Mouse (Mus musculus): ENCODE measurements around the gene Rpl21.

Gene Rpl21

DNA sequence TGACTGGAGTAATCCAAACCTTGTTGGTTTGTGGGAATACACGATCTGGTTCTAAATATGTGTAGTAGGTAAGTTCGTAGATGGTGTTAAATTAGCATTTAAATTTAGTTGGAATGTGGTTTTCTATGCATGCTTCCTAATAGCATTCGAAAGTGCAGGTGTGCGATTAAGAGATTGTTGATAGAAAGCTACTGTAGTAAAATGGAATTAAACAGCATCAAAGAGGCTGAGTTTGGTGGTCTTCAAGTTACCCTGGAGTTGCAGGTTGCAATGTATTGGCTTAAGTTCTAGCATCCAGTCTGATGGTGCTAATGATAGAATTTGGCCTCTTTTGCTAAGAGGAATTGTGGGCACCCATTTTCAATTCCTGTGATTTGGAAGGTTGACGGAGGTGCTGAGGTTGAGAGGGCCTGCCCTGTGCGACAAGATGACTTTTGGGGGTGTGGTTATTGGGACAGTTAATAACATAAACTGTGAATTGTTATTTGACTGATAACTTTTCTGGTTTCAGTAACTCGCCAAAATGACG is 1.0 kb downstream of the Rpl21 start:
- DNase-seq (ENCODE audit: extremely low read depth, low read depth): no peak

DNA sequence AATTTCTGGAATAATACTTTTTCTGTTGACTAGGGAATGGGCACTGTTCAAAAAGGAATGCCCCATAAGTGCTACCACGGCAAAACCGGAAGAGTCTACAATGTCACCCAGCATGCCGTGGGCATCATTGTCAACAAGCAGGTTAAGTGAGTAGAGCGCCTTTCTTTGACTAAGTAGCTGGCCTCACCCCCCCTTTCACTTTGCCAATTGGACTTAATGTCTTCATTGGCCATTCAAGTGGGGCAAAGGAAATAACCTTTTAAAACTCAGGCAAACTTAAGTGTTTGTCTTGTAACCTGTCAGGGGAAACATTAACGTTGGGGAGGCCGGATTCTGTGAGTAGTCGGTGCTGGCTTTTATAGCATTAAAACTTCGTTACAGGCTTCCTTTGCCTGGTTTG is 2.3 kb downstream of the Rpl21 start:
- DNase-seq (ENCODE audit: extremely low read depth, low read depth): no peak

DNA sequence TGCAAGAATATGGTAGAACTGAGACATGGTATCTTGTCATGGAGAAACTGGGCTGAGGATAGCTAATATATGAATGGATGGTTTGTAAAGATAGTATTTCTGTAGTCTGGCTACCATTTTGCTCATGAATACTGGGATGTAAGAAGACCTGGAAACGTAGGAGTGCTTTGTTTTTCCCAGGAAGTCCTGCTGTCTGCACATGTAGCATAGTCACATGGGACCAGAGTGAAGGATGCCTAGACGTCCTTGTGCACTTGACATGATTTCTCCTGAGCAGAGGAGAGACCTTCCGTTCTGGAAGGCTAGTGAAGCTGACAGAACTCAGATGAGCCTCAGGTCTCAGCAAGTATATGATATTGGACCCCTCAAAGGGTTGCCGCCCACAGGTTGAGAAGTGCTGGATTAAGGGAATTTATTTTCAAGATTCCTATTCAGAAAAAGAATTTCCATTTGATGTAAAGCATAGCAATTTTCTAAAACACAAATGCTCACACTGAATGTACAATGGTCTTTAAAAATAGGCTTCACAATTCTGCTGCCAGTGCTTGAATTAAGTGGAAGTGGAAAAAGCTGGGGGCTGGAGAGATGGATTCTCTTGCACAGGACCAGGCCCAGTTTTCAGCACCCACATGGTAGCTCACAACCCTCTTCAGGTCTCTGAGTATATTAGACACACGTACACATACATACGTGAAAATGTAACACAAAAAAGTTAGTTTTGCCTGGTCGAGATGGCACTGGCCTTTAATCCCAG is 5.5 kb downstream of the Rpl21 start:
- no peak for DNase-seq (ENCODE audit: extremely low read depth, low read depth)

DNA sequence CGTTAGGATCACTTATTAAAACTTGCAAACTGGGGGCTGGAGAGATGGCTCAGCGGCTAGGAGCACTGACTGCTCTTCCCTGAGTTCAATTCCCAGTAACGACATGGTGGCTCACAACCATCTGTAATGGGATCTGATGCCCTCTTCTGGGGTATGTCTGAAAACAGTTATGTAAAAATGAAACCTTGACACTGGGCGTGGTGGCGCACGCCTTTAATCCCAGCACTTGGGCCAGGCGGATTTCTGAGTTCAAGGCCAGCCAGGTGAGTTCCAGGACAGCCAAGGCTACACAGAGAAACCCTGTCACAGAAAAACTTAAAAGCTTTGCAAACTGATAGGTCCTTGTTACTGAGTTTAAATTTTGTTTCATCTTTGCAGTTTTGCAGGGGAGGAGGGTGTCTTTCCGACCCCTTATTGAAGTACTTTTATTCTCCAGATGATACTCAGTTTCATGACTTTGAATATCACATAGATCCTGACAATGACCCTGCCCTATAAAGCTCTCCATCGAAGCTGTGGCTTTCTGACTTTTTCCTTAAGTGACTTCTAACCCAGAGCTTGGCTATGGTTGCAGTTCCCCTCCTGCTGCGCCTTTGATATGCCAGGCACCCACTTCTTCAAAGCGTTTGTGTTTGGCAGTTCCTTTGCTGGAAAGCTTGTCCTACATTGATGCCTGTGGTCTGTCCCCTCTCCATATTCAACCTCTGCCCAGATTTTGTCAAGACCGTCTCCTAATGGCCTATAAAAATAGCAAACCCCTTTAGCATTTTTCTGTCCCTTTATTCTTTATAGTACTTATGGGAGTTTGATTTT is 6.4 kb downstream of the Rpl21 start:
- DNase-seq (ENCODE audit: extremely low read depth, low read depth): no peak

DNA sequence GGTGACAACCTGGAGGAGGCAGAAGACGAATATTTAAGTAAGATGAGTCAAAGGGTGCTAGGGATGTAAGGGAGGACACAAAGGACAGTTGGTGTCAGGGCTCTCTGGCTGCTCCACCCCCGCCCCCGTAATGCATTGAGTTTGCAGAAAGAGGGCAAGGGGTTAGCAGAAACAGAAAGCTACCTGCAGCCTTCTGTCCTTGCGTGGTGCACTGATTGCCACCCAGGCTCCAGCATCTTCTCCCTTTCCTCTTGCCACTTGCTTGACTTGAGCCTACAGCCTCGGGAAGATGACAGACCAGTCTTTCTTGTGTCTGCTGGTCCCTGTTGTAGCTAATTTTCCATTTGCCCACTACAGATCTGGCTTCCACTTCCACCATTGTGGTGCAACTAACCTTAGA is 7.1 kb downstream of the Rpl21 start:
- no peak for DNase-seq (ENCODE audit: extremely low read depth, low read depth)

DNA sequence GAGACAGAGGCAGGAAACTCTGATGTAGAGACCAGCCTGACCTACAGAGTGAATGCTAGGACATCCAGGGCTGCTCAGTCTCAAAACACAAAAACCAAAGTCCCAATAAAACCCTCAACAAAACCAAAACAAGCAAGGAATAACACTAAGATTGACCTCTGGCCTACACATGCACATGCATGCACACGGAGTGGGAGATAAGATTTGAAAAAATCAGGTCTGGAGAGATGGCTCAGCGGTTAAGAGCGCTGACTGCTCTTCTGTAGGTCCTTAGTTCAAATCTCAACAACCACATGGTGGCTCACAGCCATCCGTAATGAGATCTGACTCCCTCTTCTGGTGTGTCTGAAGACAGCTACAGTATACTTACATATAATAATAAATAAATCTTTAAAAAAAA is 7.7 kb downstream of the Rpl21 start:
- no peak for DNase-seq (ENCODE audit: extremely low read depth, low read depth)

DNA sequence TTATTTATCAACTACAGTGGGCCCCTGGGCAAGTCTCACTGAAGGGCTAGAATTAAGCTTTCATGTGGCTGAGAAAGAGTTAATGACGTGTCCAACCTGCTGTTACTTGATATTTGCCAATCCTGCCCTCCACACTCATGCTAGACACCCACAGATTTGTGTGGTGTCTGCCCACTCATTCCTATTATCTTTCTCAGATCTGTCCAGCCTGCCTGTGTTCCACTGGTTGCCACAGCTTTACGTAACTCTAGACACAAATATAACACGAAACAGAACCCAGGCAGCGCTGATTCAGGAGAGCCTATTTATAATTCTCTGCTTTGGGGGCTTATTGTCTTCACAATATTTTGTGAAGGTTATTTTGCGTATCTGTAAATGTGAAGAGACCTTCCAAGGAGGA is 8.6 kb downstream of the Rpl21 start:
- no peak for DNase-seq (ENCODE audit: extremely low read depth, low read depth)

DNA sequence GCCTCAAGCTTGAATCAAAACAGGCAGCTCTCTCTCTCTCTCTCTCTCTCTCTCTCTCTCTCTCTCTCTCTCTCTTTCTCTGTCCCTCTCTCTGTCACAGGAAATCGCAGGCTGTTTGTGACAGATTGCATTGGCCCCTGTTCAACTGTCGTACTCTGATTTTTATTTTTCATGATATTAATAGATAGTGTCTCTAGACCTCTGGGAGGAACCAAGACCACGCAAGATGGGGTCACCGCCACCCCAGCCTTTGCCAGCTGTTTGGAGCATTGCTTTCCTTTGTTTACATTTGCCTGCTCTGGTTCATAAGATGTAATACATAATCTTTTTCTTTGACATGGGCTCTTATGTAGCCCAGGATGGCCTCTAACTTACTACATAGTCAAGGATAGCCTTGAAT is 9.3 kb downstream of the Rpl21 start:
- no peak for DNase-seq (ENCODE audit: extremely low read depth, low read depth)

DNA sequence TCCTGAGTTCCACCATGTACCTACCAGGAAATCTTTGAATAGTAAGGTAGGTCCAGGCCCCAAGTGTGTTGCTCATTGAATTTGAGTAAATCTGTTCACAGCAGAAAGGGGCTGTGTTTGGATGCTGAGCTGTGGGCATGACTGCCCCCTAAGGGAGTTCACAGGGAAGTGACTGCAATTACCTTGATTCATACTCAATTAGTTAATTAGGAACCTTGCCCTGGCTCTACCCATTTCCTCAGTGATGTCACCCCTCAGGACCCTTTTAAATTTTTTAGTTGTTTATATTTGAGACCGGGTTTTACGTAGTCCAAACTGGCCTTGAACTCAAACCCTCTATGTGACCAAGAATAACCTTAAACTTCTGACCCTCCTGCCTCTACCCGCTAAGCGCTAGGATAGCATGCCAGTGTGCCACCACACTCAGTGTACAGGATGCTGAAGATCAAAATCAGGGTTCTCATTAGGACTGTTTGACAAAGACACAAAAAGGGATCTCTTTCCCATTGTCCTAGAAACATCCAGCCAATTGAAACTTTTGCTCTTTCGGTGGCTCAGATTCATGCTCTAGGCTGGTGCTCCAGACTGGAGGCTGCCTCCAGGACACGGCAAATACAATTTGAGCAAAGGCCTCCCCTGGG is 11.7 kb downstream of the Rpl21 start:
- DNase-seq (ENCODE audit: extremely low read depth, low read depth): no peak

DNA sequence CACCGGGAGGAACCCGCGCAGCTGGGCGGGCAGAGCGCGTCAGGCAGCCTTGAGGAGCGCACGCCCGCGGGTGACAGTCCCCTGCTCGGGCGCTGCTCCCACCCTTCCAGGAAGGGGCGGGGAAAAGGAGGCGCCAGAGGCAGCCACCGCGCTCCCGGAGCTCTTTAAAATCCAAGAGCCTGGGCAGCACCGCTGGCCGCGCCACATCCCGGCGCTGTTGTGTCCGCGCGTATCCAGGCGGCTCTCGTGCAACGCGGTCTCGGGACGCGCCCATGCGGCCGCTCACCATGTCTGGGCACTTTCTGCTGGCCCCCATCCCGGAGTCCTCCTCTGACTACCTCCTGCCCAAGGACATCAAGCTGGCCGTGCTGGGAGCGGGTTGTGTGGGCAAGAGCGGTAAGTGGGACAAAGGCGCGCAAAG is 12.3 kb downstream of the Rpl21 start, which contains the start of gene Rasl11a:
Rasl11a (plus strand) TSS at position 127 of the 421 bp plus-strand sequence.
- no peak for DNase-seq (ENCODE audit: extremely low read depth, low read depth)

DNA sequence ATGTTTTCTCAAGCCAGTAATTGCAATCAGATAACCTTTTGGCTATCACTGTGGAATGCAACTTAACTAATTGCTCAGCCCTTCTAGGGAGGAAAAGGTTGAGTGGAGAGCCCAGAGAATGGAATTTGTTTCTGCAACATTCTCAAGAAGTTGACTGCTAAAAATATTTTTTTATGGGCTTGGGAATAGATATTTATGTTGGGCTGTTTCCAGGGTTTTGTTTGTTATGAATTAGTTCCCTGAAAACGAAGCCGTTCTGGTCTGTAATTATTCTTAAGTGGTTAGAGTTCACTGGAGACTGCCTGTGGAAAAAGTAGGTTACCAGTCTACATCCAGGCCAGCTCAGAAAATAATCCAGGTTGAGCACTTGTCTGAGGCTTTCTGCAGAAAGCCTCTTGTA is 13.8 kb downstream of the Rpl21 start:
- no peak for DNase-seq (ENCODE audit: extremely low read depth, low read depth)

DNA sequence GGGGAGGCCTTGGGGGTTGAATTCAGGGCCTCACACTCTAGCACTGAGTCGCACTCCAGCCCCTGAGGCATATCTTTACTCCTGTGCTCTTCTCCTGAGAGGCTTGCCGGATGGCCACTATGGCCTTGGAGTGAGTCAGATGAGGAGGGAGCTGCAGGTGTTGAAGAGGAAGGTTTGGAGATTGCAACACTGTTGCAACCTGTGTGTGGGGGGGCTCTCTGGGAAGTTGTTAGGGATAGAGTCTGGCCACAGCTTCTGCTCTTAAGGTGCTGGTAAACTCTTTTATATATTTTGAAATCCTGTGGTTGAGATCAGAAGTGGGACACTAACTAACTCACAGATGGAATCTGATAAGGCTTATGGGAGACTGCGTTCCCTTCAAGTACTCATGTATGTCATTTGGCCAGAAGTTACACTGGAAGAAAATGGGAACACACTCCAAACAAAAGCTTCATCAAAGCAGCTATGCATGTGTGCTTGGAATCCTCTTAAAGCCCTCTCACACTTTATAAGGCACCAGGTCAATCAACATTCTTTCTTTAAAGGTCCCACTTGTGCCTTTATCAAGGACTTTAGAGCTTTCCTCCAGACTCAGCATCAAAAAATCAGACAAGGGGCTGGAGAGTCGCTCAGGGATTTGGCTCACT is 16.4 kb downstream of the Rpl21 start:
- DNase-seq (ENCODE audit: extremely low read depth, low read depth): no peak

DNA sequence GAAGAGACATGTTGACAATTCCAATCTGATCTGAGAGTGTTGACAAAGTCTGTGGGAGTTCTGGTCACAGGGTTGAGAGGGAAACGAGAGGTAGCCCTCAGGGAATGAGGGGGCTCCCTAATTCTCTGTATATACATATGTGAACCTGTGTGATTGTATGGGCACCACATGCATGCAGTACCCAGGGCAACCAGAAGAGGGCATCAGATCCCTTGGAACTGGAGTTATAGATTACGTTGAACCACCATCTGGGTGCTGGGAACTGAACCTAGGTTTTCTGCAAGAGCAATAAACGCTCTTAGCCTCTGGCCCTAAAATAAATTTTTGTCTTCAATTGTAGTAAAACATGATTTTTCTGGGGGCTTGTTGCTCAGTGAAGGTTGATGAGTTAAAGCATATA is 23.4 kb downstream of the Rpl21 start:
- DNase-seq (ENCODE audit: extremely low read depth, low read depth): no peak

DNA sequence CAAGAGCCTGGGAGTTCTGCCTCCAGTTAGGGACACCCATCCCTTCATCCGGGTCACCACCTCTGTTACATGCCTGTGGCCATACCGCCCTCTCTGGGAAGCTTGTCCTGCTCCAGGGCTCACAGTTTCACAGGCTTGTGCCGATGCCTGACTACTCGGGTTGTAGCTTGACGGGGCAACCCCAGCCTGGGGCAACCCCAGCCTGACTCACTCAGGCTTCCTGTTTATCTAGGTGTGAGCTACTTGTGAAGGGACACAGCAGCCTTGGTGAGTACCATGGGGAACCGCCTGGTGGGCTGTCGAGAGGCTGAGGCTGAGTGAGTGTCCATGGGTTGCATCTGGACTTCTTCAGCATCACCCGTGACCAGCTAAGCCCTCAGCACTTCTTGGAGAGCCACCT is 24.9 kb downstream of the Rpl21 start:
- no peak for DNase-seq (ENCODE audit: extremely low read depth, low read depth)

DNA sequence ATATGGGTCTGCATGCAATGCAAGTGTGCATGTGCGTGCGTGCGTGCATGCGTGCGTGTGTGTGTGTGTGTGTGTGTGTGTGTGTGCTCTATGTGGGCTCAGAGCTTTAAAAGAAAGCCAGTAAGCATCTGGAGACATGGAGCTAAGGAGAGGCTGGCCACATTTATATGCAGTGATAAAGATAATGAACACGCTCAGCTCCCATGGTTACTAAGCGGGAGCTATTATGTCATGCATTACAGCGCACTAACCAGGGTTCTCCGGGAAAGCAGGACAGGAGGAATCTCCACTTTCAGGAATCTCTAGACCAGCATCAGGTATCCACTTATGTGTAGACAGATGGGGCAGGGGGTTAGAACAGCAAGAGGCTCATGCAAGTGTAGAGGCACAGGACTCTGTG is 26.1 kb downstream of the Rpl21 start:
- no peak for DNase-seq (ENCODE audit: extremely low read depth, low read depth)

DNA sequence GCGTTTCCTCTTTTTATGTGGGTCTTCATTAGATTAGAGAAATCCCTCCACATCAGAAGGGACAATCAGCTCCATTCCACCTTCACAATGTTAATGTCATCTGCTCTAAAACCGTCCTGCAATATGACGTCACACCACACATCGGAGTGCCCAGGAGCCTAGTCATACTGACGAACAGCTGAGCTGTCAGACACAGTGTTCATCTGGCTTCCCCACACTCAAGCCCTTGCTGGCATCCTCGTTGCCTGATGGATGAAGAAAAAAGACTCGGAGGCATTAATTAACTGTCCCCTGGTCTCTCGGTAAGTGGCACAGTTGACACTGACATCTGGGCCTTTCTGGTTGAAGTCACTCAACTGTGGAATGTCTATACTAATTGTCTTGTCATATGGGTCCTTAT is 26.6 kb downstream of the Rpl21 start:
- no peak for DNase-seq (ENCODE audit: extremely low read depth, low read depth)

DNA sequence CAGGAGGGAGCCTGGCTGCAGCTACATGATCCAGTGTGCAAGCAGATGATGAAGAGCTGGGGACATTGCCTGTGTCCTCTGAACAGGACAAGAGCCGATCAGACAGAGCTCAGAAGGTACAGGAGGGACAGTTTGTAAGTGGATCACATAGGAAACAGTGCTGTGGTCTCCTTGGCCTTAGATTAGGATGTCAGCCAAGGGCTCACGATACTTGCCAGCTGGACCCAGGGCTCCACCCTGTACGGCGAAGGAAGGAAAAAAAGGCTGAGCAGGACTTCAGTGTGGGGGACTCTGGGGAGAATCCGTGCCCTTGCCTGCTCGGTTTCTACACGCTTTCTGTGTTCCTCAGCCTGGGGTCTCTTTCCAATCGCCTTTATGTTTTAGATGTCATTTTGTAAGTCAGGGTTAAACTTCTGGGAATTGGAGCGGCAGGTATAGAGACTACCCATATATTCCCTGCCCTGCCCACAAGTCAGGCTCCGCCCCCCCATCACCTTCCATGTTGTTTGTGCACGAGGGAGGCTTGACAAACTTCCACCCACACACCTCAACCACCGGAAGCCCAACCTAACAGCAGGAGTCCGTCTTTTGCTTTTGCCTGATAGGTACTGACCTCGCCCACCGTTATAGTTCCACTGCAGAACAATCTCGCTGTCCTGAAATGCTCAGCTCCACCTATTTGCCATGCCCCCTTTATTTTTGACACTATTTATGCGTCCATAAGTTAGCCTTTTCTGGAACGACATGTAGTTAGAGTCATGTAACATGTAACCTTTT is 27.7 kb downstream of the Rpl21 start:
- no peak for DNase-seq (ENCODE audit: extremely low read depth, low read depth)

DNA sequence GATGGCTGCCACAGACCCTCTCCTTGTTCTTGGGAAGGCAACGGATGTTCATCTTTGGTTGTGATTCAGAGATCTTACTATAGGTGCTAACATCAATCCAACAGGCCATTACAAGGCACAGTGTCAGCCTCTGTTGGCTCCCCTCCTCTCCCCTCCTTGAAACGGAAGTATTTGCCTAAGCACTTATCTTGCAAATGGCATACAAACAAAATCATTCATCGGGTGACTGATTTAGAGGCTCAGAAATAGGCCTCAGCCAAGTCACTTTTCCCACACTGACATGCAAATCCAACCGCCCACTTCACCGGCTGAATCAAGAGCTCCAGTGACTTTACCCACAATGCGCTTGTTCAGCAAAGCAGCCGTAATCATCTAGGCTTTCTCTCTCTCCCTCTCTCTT is 28.9 kb downstream of the Rpl21 start:
- no peak for DNase-seq (ENCODE audit: extremely low read depth, low read depth)

DNA sequence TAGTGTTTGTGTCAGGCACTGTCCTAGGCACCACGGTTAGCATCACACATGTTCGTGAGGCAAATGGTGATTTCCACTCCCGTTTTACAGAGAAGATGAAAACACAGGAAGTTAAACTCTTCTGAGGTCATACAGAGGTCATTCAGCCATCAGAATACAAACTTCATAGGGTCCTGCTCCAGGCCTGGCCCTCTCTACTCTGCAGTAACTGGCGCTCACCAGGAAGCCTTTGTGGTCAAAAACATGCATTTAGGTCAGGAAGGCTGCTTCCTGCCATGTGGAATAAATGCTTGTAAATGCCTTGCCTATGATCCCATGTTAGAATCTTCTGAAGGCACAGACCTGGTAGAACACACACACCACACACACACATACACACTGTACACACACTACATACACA is 32.8 kb downstream of the Rpl21 start:
- no peak for DNase-seq (ENCODE audit: extremely low read depth, low read depth)

DNA sequence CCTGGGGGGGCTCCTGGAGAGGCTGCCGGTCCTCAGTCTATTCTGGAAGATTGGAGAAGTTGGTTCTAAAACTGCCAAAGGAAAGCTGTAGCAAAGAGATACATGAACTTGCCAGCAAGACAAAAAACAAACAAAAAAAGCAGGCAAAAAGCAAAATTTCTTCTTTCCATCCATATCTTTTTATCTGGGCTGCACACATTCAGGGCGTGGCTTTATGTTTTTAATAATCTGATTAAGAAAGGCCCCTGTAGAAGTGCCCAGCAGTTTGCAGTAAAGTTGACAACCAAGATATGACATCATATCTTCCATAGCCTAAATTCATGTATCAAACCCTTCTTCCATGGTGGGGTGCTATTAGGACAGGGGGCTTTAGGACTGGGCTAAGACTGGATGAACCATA is 33.6 kb downstream of the Rpl21 start:
- peak; percentile 66 for DNase-seq (ENCODE audit: extremely low read depth, low read depth)
